Mouse (Mus musculus) CH12.LX (cell line): ENCODE results near the gene Hk1.

Experiments used
- CTCF ChIP-seq, 2 experiments: IDR thresholded peaks in 1 of 2; conservative IDR thresholded peaks in 1 of 2; 2 replicates each; pipeline ENCODE4 v1.5.1; 2011 to 2012; ENCODE audit warnings: low read depth in 2 of 2, low read length in 2 of 2, improper control_type of control experiment in 1 of 2, inconsistent platforms in 1 of 2, mild to moderate bottlenecking in 1 of 2, moderate library complexity in 1 of 2
- HCFC1 ChIP-seq: IDR thresholded peaks from 2 replicates; pipeline ENCODE4 v1.6.1; 2012; ENCODE audit warnings: low read depth, mild to moderate bottlenecking, inconsistent platforms, low read length, improper control_type of control experiment
- KAT2A ChIP-seq: IDR thresholded peaks from 2 replicates; pipeline ENCODE4 v1.6.1; 2012; ENCODE audit warnings: low read length, improper control_type of control experiment, inconsistent platforms; ENCODE audit not compliant: insufficient replicate concordance
- MAX ChIP-seq: IDR thresholded peaks from 2 replicates; pipeline ENCODE4 v1.6.1; 2011; ENCODE audit warnings: low read length, improper control_type of control experiment
- MYC ChIP-seq: IDR thresholded peaks from 2 replicates; pipeline ENCODE4 v1.6.1; 2011; ENCODE audit warnings: low read depth, mild to moderate bottlenecking, improper control_type of control experiment, low read length
- POLR2A ChIP-seq: IDR thresholded peaks from 2 replicates; pipeline ENCODE4 v1.6.1; 2011; ENCODE audit warnings: low read depth, mild to moderate bottlenecking, improper control_type of control experiment, low read length

DNA sequence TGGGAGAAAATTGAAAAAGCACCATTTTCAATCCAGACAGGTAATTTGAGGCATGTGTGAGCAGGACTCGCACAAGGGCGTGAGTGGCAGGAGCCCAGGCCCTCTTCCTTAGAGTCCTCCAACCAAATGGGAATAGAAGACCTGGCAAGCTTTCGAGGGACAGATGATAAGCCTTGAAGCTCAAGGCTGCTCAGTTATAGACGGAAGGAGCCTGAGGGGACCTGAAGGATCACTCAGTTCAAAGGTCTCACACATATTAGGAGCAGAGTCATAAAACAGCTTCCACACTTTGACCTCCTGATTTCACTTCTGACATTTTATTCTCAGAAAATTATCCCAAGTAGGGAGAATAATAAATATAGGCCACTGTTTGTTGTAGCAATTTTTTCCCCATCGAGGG, 39.7 kb upstream of the Hk1 start:
- TF ChIP-seq CTCF (conservative IDR thresholded peaks at IDR 0.05 in 1 of 2, IDR thresholded peaks at IDR 0.05 in 1 of 2; ENCODE audit: low read depth in 2 of 2, low read length in 2 of 2) = no peak
- no peak for TF ChIP-seq POLR2A
- TF ChIP-seq HCFC1 = no peak
- no peak for TF ChIP-seq MAX
- TF ChIP-seq MYC = no peak
- TF ChIP-seq KAT2A = no peak
